Mouse (Mus musculus): Measurements from ENCODE around the gene Slc35c2.
A peak's percentile ranks its signal among the peaks of the same experiment; 100 is the strongest.

Gene Slc35c2

GRCm38 (mm10) chr2:165234613-165235291, 52.9 kb downstream of the Slc35c2 start, which contains the start of gene Cdh22:
Gene Cdh22, minus strand, starts transcription at chr2:165234853.
- DNase-seq: peak; percentile 85

DNA sequence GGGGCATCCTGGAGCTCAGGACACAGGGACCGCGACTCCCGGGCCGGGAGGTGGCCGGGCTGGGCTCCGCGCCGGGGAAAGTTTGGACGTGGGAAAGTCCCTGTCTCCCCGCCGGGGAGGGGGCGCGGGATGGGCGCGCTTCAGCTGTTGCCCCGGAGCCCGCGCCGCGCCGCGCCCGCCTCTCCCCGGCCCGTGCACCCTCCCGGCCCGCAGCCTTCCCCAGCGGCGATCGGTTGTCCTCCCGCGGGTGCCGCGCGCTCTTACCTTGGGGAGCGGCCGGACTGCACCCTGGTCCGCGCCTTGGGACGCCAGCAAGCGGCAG, 53.4 kb downstream of the Slc35c2 start:
- DNase-seq: no peak

DNA sequence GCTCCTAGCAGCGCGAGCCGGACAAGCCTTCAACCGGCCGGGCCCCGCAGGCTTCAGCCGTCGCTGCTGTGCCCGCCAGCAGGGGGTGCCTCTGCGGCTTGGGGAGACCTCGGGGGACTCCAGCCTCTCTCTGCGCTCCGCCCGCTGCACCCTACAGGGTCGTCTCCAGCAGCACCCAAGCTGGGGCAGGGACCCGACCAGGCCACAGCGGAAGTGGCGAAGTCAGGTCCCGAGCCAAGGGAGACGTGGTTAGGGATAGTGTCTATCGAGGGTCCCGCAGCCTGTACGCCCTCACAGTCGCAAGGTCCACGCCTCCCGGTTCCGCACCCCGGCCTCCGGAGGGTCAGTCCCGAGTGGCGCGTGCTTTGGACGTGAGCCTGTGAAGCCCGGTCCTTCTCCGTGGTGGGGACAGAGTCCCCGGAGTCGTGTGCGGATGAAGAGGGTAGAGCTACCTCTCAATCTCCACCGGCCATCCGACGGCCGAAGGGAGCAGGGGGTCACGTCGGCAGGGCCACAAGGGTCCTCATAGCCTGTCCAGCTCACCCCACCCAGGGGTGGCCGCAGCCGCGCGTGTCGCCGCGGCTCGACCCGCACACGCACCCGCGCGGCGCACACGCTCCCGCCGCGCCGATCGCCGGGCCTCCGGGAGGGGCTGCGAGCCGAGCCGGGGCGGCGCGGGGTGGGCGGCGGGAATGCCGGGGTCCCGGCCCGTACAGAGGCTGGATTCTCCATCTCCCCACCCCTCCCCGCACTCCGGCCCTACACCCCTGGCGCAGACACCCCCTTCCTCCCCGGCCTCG, 54.0 kb downstream of the Slc35c2 start:
- DNase-seq: peak; percentile 73

- DNase-seq: peak; percentile 64
Measured at GRCm38 (mm10) chr2:165229050-165229449, 58.6 kb downstream of the Slc35c2 start.
